Mouse (Mus musculus): ENCODE measurements at regions not wholly inside any gene's neighbourhood (a gene's known extent, or its start where the extent isn't known, plus 50 kb on each side); places are given as distances from the start of the nearest gene placed in this dataset.

DNA sequence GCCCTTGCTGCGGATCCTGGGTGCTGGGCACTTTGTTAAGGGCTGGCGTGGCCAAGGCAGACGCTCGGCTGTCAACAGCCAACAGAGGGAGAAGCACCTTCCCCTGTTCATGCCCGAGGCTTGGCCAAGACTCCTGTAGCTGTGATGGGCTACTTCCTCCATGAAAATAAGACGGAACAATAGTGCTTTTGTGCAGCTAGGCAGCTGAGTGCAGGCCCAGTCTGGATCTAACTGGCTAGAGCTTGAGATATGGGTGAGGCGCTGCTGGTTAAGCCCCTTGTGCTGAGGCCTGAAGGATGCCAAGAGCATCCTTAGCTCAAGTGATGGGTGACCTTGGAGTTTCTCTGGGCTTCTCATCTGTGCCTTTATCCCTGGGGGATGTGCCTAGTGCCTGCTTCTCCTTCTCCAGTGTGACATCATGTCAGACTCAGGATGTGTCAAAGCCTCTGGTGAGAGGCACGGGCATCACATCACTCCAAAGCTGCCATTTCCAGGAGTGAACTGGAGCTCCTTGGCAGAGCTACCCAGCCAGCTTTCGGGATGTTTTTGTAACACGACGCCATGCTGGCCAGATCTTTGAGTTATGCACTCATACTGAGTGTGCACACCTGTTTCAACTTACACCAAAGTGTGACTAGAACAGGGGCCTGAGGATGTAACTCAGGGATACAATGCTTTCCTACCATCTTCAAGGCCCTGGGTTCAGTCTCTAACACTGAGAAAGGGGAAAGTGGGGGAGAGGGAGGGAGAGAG is 360.1 kb upstream of the Tbx3 start:
- Histone ChIP-seq H3K9me3 (ENCODE audit: control insufficient read depth, low read length) (peaks cover 7% of the 10 kb centered on the region), H3K36me3 (ENCODE audit: control insufficient read depth) (no peaks in the 10 kb centered on the region), H3K4me1 (ENCODE audit: control insufficient read depth) (no peaks in the 10 kb centered on the region), H3K27me3 (ENCODE audit: control insufficient read depth) (no peaks in the 10 kb centered on the region), H3K4me3 (replicated peaks) (no peak overlapping the region)
- TF ChIP-seq GATA1 (IDR thresholded peaks at IDR 0.05; ENCODE audit: low read length) (no peak), TAL1 (IDR thresholded peaks at IDR 0.05; ENCODE audit: low read length) (no peak)

DNA sequence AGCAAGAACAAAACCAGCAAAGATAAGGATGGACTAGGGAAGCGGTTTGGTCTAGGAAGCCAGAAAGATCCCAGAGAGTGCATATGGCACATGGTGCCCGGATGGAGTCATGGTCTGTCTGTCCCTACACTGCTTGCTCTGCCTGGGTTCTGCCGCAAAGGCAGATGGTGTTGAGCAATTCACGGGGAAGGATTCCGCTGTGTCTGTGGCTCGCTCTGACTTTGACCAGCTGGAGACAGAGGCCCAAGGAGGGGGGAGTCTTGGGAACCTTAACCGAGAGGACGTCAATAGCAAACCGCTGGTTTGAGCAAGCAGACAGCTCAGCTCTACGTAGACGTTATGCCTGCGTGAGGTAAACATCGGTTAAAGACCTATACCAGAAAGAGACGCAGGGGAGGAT is 357.7 kb upstream of the Tbx3 start:
- Histone ChIP-seq H3K4me3 (replicated peaks) (no peak overlapping the region), H3K27me3 (ENCODE audit: control insufficient read depth) (no peaks in the 10 kb centered on the region), H3K4me1 (ENCODE audit: control insufficient read depth) (no peaks in the 10 kb centered on the region), H3K9me3 (ENCODE audit: control insufficient read depth, low read length) (peaks cover 7% of the 10 kb centered on the region), H3K36me3 (ENCODE audit: control insufficient read depth) (no peaks in the 10 kb centered on the region)
- no peak for TF ChIP-seq GATA1 (IDR thresholded peaks at IDR 0.05; ENCODE audit: low read length)
- TF ChIP-seq TAL1 (IDR thresholded peaks at IDR 0.05; ENCODE audit: low read length): no peak

DNA sequence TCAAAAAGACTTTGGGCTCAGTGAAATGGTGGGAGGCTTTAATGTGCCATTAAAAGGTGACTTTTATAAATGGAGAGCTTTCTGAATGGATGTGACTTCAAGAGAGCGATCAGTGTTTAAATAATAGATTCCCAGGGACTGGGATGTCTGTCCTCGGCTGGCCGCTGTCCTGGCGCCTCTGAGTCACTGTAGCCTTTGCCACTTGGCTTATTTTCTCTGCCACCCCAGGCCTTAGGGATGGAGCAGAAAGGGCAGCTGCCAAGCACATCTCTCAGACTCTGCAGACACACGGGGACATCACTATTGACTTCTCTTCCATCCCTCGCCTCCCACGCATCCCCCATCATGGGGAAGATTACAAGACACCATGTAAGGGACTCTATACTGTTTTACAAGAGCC is 355.3 kb upstream of the Tbx3 start:
- H3K4me3 ChIP-seq (replicated peaks): no peak overlapping the region
- H3K9me3 ChIP-seq (ENCODE audit: control insufficient read depth, low read length): no peaks in the 10 kb centered on the region
- no peaks in the 10 kb centered on the region for H3K36me3 ChIP-seq (ENCODE audit: control insufficient read depth)
- TF ChIP-seq GATA1 (IDR thresholded peaks at IDR 0.05; ENCODE audit: low read length) (no peak), TAL1 (IDR thresholded peaks at IDR 0.05; ENCODE audit: low read length) (no peak)
- H3K4me1 ChIP-seq (ENCODE audit: control insufficient read depth): no peaks in the 10 kb centered on the region
- no peaks in the 10 kb centered on the region for H3K27me3 ChIP-seq (ENCODE audit: control insufficient read depth)

DNA sequence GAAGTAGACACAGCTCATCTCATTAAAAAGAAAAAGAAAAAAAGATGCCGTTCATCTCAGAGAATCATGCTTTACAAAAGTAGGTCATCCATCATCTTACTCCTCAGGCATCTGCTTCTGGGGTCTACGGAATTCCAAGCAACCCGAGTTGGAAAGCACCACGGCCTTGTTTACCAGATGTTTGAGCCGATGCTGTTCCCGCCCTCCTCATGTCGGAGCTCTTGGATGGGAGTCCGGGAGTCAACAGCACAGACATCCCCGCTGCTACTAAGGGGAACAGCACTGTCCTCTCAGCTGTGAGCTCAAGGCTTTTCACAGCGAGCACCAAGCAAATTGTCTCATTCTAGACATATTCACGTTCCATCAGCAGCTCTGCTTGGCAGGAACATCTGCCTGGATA is 352.9 kb upstream of the Tbx3 start:
- TF ChIP-seq TAL1 (IDR thresholded peaks at IDR 0.05; ENCODE audit: low read length) (no peak), GATA1 (IDR thresholded peaks at IDR 0.05; ENCODE audit: low read length) (no peak)
- Histone ChIP-seq H3K9me3 (ENCODE audit: control insufficient read depth, low read length) (peaks cover 14% of the 10 kb centered on the region), H3K27me3 (ENCODE audit: control insufficient read depth) (no peaks in the 10 kb centered on the region), H3K4me3 (replicated peaks) (no peak overlapping the region), H3K36me3 (ENCODE audit: control insufficient read depth) (no peaks in the 10 kb centered on the region), H3K4me1 (ENCODE audit: control insufficient read depth) (no peaks in the 10 kb centered on the region)

DNA sequence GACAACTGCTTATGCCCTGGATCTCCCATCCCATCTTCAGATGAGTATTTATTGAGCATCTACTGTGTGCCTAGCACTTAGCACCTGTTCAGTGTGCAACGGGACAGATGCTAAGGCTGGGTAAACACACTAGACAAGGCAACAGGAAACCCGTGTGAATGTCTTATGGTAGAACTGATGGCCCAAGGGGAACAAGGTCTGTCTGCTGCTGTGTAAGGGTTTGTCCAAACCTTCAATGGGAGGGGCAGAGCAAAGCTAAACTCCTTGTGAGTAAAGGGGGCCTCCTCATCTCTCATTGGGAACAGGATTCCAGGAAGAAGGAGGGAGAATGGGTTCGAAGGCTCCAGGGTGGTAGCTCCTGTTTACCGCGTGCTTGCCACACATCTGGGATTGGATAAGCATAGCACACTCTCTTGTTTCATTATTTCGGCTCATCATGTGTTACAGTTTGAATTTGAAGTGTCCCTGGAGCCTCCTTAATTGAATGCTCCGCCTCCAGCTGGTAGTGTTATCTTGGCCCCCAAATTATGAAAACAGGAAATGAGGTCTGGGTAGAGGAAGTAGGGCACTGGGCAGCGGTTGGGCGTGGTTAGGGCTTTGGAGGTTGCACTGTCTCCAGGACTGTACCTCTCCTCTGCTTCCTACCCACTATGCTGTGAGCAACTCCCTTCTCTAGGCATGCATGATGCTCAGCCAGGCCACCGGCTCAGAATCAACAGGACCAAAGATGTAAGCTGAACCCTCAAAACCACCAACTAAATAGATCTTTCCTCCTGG is 348.9 kb upstream of the Tbx3 start:
- Histone ChIP-seq H3K27me3 (ENCODE audit: control insufficient read depth) (no peaks in the 10 kb centered on the region), H3K9me3 (ENCODE audit: control insufficient read depth, low read length) (peaks cover 34% of the 10 kb centered on the region), H3K4me3 (replicated peaks) (no peak overlapping the region), H3K4me1 (ENCODE audit: control insufficient read depth) (no peaks in the 10 kb centered on the region), H3K36me3 (ENCODE audit: control insufficient read depth) (no peaks in the 10 kb centered on the region)
- TF ChIP-seq TAL1 (IDR thresholded peaks at IDR 0.05; ENCODE audit: low read length) (no peak), GATA1 (IDR thresholded peaks at IDR 0.05; ENCODE audit: low read length) (no peak)

DNA sequence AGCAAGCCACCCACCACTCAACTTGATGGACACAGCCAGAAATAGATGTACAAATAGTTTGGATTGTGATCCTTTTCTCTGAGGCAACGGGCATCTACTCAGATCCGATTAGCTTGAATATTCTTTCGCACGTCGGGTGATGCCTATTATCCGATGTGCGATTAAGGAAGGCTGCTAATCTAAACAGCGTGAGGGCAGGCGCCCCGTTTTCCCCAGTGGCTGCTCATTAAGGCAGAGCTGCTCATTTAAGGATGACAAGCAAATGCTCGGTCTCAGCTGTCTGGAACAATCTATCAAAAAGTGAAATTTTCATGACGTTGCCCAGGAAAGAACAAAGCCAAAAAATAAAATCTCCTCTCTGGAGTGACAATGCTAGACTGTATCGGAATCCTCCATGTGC is 348.1 kb upstream of the Tbx3 start:
- Histone ChIP-seq H3K36me3 (ENCODE audit: control insufficient read depth) (no peaks in the 10 kb centered on the region), H3K4me1 (ENCODE audit: control insufficient read depth) (no peaks in the 10 kb centered on the region), H3K9me3 (ENCODE audit: control insufficient read depth, low read length) (peaks cover 34% of the 10 kb centered on the region), H3K4me3 (replicated peaks) (no peak overlapping the region), H3K27me3 (ENCODE audit: control insufficient read depth) (no peaks in the 10 kb centered on the region)
- TF ChIP-seq TAL1 (IDR thresholded peaks at IDR 0.05; ENCODE audit: low read length) (no peak), GATA1 (IDR thresholded peaks at IDR 0.05; ENCODE audit: low read length) (no peak)

DNA sequence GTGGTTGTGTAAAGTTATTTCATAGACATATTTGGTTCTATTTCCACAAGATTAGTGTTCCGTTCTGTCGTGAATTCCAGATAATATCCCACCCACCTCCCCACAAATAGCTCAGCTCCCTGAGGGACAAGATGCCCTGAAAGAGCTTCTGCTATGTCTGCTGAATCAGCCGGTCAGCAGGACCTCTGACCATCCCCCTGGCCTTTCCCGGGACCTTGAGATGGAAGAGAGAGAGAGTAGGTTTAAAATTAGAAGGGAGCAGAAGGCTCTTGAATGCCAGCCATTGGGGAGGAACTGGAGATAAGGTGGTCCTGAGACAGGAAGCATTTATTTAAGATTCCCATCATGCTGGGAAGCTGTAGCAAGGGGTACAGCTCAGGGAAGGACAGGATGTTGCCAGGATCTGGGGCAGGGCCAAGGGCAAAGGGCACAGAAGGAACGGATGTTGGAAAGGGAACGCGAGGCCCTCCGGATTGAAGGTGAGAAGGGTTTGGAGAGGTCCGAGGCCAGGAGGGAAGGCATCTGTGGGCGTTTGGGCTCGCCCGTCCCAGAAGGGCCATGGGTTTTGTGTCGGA is 344.7 kb upstream of the Tbx3 start:
- Histone ChIP-seq H3K9me3 (ENCODE audit: control insufficient read depth, low read length) (peaks cover 29% of the 10 kb centered on the region), H3K36me3 (ENCODE audit: control insufficient read depth) (no peaks in the 10 kb centered on the region), H3K4me1 (ENCODE audit: control insufficient read depth) (no peaks in the 10 kb centered on the region), H3K27me3 (ENCODE audit: control insufficient read depth) (no peaks in the 10 kb centered on the region), H3K4me3 (replicated peaks) (no peak overlapping the region)
- TF ChIP-seq TAL1 (IDR thresholded peaks at IDR 0.05; ENCODE audit: low read length): no peak
- no peak for TF ChIP-seq GATA1 (IDR thresholded peaks at IDR 0.05; ENCODE audit: low read length)

DNA sequence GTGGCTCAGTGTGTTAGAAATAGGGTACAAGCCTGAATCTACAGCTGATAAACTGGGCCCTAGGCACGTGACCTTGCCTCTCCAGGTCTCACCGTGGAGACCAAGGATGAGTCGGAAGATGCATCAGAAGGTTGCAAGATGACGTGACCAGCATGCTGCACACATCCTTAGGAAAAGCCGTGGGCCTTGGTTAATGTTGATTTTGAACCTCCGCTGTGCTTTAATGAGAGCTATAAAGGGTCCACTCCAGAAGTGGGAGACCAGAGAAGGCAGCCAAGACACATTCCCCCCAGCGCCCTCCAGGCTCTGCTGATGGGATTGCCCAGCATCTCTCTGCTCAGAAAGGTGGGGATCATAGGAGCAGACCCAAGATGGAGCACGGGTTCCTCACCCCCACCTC is 343.6 kb upstream of the Tbx3 start:
- Histone ChIP-seq H3K4me3 (replicated peaks) (no peak overlapping the region), H3K36me3 (ENCODE audit: control insufficient read depth) (no peaks in the 10 kb centered on the region), H3K9me3 (ENCODE audit: control insufficient read depth, low read length) (peaks cover 21% of the 10 kb centered on the region), H3K4me1 (ENCODE audit: control insufficient read depth) (no peaks in the 10 kb centered on the region), H3K27me3 (ENCODE audit: control insufficient read depth) (no peaks in the 10 kb centered on the region)
- TF ChIP-seq GATA1 (IDR thresholded peaks at IDR 0.05; ENCODE audit: low read length) (no peak), TAL1 (IDR thresholded peaks at IDR 0.05; ENCODE audit: low read length) (no peak)

DNA sequence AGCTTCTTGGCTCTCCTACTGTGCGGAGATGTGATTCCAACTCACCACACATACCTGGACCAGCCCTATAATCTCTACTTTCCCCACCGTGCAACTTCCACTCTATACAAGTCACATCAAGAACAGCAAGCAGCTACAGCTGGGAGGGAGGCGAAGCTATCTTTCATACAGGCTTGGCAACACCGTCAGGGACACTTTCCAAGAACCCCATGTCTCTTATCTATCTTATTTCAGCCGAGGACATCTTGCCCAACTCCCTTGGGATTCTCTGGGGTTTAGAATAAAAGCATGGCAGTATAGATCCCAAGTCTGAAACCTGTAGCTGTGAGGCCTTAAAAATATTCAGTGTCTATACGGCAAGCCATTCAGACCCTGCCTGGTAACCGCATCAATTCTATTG is 341.5 kb upstream of the Tbx3 start:
- Histone ChIP-seq H3K4me3 (replicated peaks) (no peak overlapping the region), H3K9me3 (ENCODE audit: control insufficient read depth, low read length) (peaks cover 13% of the 10 kb centered on the region), H3K27me3 (ENCODE audit: control insufficient read depth) (no peaks in the 10 kb centered on the region), H3K36me3 (ENCODE audit: control insufficient read depth) (no peaks in the 10 kb centered on the region), H3K4me1 (ENCODE audit: control insufficient read depth) (no peaks in the 10 kb centered on the region)
- no peak for TF ChIP-seq TAL1 (IDR thresholded peaks at IDR 0.05; ENCODE audit: low read length)
- no peak for TF ChIP-seq GATA1 (IDR thresholded peaks at IDR 0.05; ENCODE audit: low read length)
